Mouse (Mus musculus) midbrain, embryonic 12.5 days (tissue): ENCODE results near the gene Zc3h7b. TPM values are rescaled to one million over a fixed set of nuclear protein-coding genes. Genes with fewer than 3 reads are reported as not detected.

ENCODE experiments used
- ATAC-seq: fragments of 200-750 bp; cut with Nextera tagmentation; 2 replicates; pipeline ENCODE4 v1.8.0; 2017; ENCODE audit warnings: low read depth, moderate TSS enrichment, moderate library complexity; ENCODE audit not compliant: low FRiP score
- H3K27ac ChIP-seq: fragments of 300-500 bp; sonication (generic); replicated peaks from 2 replicates; pipeline ENCODE4 v1.5.1; 2016; ENCODE audit warnings: mild to moderate bottlenecking
- H3K27me3 ChIP-seq: fragments of 300-500 bp; sonication (generic); 2 replicates; pipeline ENCODE4 v1.6.1; 2016; ENCODE audit warnings: mild to moderate bottlenecking
- H3K36me3 ChIP-seq: fragments of 300-500 bp; sonication (generic); 2 replicates; pipeline ENCODE4 v1.6.1; 2016
- H3K4me1 ChIP-seq: fragments of 300-500 bp; sonication (generic); 2 replicates; pipeline ENCODE4 v1.6.1; 2016
- H3K4me2 ChIP-seq: fragments of 300-500 bp; sonication (generic); replicated peaks from 2 replicates; pipeline ENCODE4 v1.6.1; 2016; ENCODE audit warnings: mild to moderate bottlenecking, moderate library complexity
- H3K4me3 ChIP-seq: fragments of 300-500 bp; sonication (generic); 2 replicates; pipeline ENCODE4 v1.5.1; 2016; ENCODE audit warnings: mild to moderate bottlenecking
- H3K9ac ChIP-seq: fragments of 300-500 bp; sonication (generic); replicated peaks from 2 replicates; pipeline ENCODE4 v1.6.1; 2016; ENCODE audit warnings: mild to moderate bottlenecking, moderate library complexity
- H3K9me3 ChIP-seq: fragments of 300-500 bp; sonication (generic); 2 replicates; pipeline ENCODE4 v1.6.1; 2016; ENCODE audit warnings: mild to moderate bottlenecking
- WGBS: fragments of 180-500 bp; shearing (Covaris S2); methylation state at CpG from one replicate; pipeline ENCODE4 v1.1.7; 2016; 5-methylcytosine and 5-hydroxymethylcytosine counted together
- polyA plus RNA-seq: library from polyadenylated mRNA; unstranded; fragments of >200 nt; fragmentation: Nextera tagmentation; extraction: Ambion mirVana; gene quantifications from 2 replicates; pipeline ENCODE4 v1.2.1, GENCODE M21; 2016

Gene Zc3h7b
- polyA plus RNA-seq, 1 experiment from 2014 or later, result 50.4 TPM

GRCm38 (mm10) chr15:81839634-81840033, 94.8 kb downstream of the Zc3h7b start:
- H3K4me3 ChIP-seq, result no peak overlapping the region
- no peak overlapping the region for H3K27ac ChIP-seq
- peaks cover 29% of the 10 kb centered on the region for H3K27me3 ChIP-seq
- H3K36me3 ChIP-seq, result no peaks in the 10 kb centered on the region
- no peak for ATAC-seq
- 70% methylated on average over 5 of the region's 5 CpGs for WGBS
- H3K4me1 ChIP-seq, result peaks cover 10% of the 10 kb centered on the region; the same call in 1 of the 2 replicates
- H3K9me3 ChIP-seq, result no peaks in the 10 kb centered on the region
- no peak overlapping the region for H3K4me2 ChIP-seq
- H3K9ac ChIP-seq, result no peak overlapping the region

DNA sequence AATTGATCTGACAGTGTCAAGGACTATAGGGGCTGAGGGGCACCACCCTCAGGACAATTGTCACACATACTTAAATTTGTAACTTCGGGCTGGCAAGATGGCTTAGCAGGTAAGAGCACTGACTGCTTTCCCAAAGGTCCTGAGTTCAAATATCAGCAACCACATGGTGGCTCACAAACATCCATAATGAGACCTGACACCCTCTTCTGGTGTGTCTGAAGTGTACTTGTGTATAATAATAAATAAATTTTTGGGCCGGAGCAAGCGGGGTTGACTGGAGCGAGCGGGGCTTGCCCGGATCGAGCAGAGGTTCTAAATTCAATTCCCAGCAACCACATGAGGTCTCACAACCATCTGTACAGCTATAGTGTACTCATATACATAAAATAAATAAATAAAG, 95.4 kb downstream of the Zc3h7b start:
- 92% methylated on average over 7 of the region's 7 CpGs for WGBS
- peaks cover 10% of the 10 kb centered on the region; the same call in 1 of the 2 replicates for H3K4me1 ChIP-seq
- no peak overlapping the region for H3K27ac ChIP-seq
- no peak overlapping the region for H3K9ac ChIP-seq
- no peak for ATAC-seq
- H3K4me3 ChIP-seq, result no peak overlapping the region
- H3K27me3 ChIP-seq, result peaks cover 24% of the 10 kb centered on the region
- H3K9me3 ChIP-seq, result no peaks in the 10 kb centered on the region
- no peaks in the 10 kb centered on the region for H3K36me3 ChIP-seq
- no peak overlapping the region for H3K4me2 ChIP-seq

DNA sequence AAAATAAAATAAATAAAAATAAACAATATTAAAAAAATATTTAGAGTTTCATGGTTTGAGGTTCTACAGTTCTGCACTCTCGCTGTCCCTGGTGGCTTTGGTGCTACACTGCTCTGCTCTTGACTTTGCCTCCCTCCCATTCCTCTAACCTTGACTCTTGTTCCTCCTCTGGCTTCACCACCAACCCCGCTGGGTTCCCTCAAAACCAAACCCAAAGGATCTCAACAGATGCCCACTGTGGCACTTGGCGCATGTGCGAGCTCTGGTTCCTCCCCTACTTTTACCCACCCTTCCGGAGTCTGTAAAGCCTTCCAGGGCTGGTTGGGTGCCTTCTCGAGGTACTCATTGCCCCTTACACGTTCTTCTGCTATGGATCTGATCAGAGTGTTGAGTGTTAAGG, 97.4 kb downstream of the Zc3h7b start:
- Histone ChIP-seq H3K4me3 (no peak overlapping the region), H3K9ac (no peak overlapping the region), H3K9me3 (no peaks in the 10 kb centered on the region), H3K36me3 (0 out of 2 replicates have a peak, but pooled peaks cover 3% of the 10 kb centered on the region), H3K27ac (no peak overlapping the region), H3K4me1 (peaks cover 4% of the 10 kb centered on the region; the same call in 1 of the 2 replicates), H3K27me3 (peaks cover 5% of the 10 kb centered on the region), H3K4me2 (no peak overlapping the region)
- ATAC-seq, result no peak
- 83% methylated on average over 7 of the region's 7 CpGs for WGBS

DNA sequence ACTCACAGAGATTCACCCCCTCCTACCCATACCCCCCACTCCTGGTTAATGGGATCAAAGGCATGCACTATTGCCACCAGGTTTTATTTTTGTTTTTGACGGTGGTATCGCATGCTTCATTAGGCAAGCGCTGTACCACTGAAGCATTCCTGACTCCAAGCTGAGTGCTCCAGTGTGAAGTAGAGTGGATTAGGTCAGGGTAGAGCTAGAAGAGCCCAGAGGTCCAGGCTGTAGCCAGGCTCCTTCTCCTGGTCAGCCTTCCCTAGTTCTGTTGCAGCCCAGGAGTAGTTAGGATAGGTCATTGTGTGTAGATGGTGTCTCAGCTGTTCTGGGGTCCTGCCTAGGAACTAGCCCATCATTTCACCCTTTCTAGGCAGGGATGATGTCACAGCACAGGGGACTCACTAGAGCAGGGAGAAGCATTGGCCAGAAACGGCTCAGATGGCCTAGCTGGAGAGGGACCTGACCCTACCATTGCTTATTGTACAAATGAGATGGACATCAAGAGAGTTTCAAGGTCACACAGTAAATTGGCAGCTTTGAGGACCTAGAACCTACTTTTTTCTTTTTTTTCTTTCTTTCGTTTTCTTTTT, 100.3 kb downstream of the Zc3h7b start:
- H3K4me3 ChIP-seq, result no peak overlapping the region
- H3K27ac ChIP-seq, result no peak overlapping the region
- 73% methylated on average over 5 of the region's 5 CpGs for WGBS
- H3K36me3 ChIP-seq, result peaks cover 22% of the 10 kb centered on the region
- no peak overlapping the region for H3K9ac ChIP-seq
- peaks cover 4% of the 10 kb centered on the region; the same call in 1 of the 2 replicates for H3K4me1 ChIP-seq
- ATAC-seq, result no peak
- H3K27me3 ChIP-seq, result no peaks in the 10 kb centered on the region
- no peak overlapping the region for H3K4me2 ChIP-seq
- no peaks in the 10 kb centered on the region for H3K9me3 ChIP-seq

- Histone ChIP-seq H3K4me1 (peaks cover 4% of the 10 kb centered on the region; the same call in 1 of the 2 replicates), H3K27ac (peak overlapping the region; percentile 35; the same call in 1 of the 2 replicates), H3K4me3 (no peak overlapping the region), H3K9me3 (no peaks in the 10 kb centered on the region), H3K4me2 (no peak overlapping the region), H3K9ac (no peak overlapping the region), H3K27me3 (no peaks in the 10 kb centered on the region), H3K36me3 (peaks cover 28% of the 10 kb centered on the region)
- WGBS, result 44% methylated on average over 4 of the region's 4 CpGs
- no peak for ATAC-seq
Measured at GRCm38 (mm10) chr15:81845724-81846123, 100.9 kb downstream of the Zc3h7b start.

Other genes with a start within 250 kb of the Zc3h7b start
- 27.2 and 30.9 TPM in 2 replicates for gene Ep300, start 159.7 kb upstream of the Zc3h7b start, polyA plus RNA-seq
- gene L3mbtl2, start 81.2 kb upstream of the Zc3h7b start, polyA plus RNA-seq, result 34.5 and 36.8 TPM in 2 replicates
- 3.4 and 5.6 TPM in 2 replicates for gene Chadl, start 47.8 kb upstream of the Zc3h7b start, polyA plus RNA-seq
- gene Rangap1, start 473 bp downstream of the Zc3h7b start, polyA plus RNA-seq, result 161 and 165 TPM in 2 replicates
- 30.5 and 32.4 TPM in 2 replicates for gene Tef, start 57.4 kb downstream of the Zc3h7b start, polyA plus RNA-seq
- gene Tob2, start 113.7 kb downstream of the Zc3h7b start, polyA plus RNA-seq, result 20.9 and 22.2 TPM in 2 replicates
- gene Phf5a, start 126.9 kb downstream of the Zc3h7b start, polyA plus RNA-seq, result 129 and 133 TPM in 2 replicates
- gene Aco2, start 127.3 kb downstream of the Zc3h7b start, polyA plus RNA-seq, result 170 and 177 TPM in 2 replicates
- gene Polr3h, start 181.2 kb downstream of the Zc3h7b start, polyA plus RNA-seq, result 60.8 and 71.6 TPM in 2 replicates
- gene Csdc2, start 191.7 kb downstream of the Zc3h7b start, polyA plus RNA-seq, result 38.0 and 40.2 TPM in 2 replicates
- gene Pmm1, start 215.9 kb downstream of the Zc3h7b start, polyA plus RNA-seq, result 26.6 and 30.4 TPM in 2 replicates
- not detected in 2 replicates for gene 1700029P11Rik, start 235.5 kb downstream of the Zc3h7b start, polyA plus RNA-seq
- gene Xrcc6, start 242.8 kb downstream of the Zc3h7b start, polyA plus RNA-seq, result 50.2 and 50.5 TPM in 2 replicates